Mouse (Mus musculus) layer of hippocampus, adult 9-10 months (tissue): ENCODE results near the gene Crcp.

Experiments
- DNase-seq: peaks from one replicate; pipeline ENCODE4 v3.0.0; 2022; ENCODE audit warnings: low spot score

Gene Crcp

DNA sequence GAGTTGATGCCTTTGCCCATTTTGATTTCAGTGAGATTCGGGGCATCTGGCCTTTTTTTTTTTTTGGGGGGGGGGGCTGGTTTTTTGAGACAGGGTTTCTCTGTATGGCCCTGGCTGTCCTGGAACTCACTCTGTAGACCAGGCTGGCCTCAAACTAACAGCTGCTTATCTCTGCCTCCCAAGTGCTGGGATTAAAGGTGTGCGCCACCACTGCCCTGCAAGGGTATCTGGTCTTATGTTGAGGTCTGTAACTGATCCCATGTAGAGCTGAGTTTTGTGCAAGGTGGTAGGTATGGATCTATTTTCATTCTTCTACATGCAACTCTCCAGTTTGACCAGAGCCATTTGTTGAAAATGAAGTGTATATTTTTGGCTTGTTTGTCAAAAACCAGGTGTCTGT is 27.2 kb downstream of the Crcp start:
- no peak for DNase-seq

DNA sequence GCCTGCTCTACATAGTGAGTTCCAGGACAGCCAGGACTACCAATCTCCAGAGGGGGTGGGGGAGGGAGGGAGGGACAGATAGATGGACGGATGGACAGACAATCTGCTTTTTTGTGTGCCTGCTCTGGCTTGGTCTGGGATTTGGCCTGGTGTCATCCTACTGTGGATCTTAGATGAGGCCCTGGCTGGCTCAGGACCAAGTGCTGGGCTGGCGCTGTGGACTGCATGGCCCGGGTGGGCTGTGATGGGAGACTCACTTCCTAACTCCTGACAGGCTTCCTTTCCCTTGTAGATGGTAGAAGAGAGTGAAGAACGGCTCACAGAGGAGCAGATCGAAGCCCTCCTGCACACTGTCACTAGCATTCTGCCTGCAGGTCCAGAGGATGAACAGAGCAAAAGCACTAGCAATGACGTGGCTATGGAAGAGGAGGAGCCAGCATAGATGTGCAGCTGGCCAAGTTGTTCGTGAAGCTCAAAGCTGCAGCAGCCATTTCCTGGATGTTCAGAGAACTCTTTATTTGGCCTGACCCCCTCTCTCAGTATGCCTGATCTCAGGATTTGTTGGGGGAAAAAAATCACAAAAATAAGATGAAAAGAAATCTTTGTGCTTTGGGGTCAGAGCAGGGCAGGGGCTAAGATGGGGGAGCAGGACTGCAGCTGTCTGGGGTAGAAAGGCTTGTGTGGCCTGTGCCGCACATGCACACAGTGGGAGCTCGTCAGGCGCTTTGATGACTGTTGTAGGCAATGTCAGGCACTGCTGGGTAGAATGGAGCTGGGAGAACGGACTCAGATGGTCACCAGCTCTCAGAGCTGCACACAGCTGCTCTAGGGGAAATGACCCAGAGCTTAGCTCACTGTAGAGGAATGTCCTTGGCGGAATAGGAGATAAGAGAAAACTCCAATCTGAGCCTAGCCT is 30.6 kb downstream of the Crcp start:
- no peak for DNase-seq

DNA sequence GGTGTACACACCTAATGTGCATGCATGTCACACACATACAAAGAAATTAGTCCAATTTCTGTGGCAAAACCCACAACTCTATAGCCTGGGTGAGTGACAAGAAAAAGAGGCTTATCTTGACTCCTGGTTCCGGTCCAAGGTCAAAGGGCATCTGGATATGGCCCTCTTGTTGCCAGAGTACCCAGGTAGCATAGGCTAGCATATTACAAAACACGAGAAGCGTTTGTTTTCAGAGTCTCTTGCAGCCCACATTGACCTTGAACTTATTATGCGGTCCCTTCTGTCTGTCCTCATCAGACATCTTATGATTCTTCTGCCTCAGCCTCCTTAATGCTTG is 31.2 kb downstream of the Crcp start:
- DNase-seq = no peak

DNA sequence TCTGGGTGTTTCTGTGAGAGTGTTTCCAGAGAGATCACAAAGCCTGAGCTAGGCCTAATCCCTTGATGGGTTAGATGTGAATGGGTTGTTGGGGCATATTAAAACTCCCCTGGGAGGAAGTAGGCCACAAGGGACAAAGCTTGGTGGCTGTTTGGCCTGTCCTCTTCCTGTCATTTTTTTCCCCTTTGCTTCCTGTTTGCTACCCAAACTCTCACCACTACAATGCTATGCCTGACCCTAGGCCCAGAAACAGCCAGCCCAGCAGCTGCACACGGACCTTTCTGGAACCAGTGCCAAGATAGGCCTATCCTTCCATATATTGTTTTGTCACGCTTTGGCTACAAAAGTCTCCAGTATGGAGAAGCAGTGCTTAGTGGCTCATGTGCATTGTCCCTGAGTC is 33.0 kb downstream of the Crcp start:
- DNase-seq = no peak

DNA sequence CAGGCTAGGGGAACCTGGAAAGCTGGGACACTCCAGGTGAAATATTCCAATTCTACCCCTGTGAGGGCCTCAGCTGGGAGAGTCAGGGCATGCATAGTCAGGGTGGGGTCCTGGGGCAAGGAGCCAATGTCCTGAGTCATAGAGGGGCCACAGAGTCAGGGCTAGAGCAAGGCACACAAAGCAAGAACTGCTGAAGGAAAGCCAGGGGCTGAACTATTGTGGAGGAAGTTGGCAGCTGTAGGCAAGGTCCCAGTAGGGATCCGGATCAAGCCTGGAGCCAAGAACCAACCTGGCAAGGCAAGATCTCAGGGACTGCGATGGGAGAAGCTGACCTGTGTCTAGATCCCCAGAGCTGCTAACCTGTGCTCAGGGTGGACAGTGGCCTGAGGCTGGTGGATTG is 34.7 kb downstream of the Crcp start:
- no peak for DNase-seq

DNA sequence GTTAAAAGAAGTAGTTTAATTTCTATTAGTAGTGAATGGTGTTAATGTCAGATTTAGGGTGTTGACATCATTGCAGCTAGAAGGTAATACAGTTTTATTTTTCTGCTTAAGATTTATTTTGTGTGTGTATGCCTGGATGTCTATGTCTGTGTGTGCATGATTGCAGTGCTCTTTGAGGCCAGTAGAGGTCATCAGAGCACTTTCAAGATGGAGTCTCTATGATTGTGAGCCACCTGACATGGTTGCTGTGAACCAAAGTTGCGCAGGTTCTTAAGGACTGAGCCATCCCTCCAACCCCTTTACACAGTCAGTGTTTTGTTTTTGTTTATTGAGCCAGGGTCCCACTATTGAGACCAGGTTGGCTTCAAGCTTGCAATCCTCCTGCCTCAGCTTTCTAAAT is 36.5 kb downstream of the Crcp start:
- no peak for DNase-seq

DNA sequence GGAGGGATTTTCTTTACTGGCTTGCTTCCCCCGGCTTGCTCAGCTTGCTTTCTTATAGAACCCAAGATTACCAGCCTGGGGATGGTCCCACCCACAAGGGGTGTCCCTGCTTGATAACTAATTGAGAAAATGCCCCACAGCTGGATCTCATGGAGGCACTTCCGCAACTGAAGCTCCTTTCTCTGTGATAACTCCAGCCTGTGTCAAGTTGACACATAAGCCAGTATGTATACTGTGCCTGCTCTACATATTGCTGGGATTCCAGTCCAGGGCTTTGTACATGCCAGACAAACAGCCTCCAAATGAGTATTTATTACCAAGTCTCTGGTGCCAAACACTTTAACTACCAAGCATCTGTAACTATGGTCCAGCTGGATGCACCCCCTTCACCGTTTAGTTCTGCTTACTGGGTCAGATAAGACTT is 38.8 kb downstream of the Crcp start:
- no peak for DNase-seq

DNA sequence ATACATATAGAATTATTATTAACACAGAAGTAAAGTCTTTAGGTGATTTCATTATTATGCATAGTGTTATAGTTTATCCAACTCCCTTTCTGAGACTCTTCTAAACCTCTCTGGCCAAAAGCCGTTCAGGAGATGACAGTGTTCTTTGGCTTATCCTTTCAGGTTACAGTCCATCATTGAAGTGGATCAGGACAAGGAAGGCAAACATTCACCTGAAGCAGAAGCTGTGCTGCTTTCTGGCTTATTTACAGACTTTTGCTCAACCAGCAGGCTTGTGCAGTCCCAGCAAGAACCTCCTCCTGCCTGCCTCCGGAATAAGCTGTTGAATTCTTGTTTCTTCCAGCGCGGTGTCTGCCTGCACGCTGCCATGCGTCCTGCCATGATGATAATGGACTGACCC is 43.9 kb downstream of the Crcp start, which contains the start of gene Tpst1:
Tpst1 (plus strand) TSS at position 301 of the 400 bp plus-strand sequence.
- no peak for DNase-seq

DNA sequence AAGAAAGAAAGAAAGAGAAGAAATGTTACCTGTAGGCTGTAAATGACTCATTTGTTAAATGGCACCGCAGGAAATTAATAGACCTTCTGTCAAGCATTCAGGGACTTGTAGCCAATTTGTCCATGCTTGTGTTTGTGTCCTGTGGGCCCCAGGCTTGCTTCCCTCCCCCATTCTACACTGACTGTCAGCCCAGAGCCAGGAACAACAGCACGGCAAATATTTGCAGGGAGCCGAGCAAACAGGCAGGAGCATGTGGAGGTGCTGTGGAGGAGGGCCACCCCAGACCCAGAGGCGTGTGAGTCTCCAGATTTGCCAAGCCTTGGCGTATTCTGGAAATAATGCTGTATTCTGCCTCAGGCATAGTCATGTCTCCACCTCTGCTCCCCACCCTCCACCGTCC is 45.4 kb downstream of the Crcp start:
- DNase-seq = no peak

DNA sequence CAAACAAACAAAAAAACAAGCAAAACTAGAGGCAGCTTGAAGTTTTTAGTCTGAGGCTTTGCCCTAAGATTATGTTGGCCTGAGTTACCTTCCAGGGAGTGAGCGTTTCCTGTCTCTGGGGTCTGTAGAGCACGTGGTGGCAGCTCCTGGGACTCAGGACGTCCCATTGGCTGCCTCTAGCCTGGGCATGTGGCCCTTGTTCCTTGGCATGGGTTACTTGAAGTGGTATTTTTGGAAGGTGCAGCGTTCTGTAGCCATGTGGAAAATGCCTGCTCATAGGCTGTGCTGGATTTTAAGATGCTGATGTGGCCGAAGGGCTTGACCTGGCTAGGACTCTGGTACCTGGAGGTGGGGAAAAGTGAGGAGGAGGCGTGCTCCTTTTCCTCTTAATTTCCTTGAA is 47.3 kb downstream of the Crcp start:
- DNase-seq = no peak

DNA sequence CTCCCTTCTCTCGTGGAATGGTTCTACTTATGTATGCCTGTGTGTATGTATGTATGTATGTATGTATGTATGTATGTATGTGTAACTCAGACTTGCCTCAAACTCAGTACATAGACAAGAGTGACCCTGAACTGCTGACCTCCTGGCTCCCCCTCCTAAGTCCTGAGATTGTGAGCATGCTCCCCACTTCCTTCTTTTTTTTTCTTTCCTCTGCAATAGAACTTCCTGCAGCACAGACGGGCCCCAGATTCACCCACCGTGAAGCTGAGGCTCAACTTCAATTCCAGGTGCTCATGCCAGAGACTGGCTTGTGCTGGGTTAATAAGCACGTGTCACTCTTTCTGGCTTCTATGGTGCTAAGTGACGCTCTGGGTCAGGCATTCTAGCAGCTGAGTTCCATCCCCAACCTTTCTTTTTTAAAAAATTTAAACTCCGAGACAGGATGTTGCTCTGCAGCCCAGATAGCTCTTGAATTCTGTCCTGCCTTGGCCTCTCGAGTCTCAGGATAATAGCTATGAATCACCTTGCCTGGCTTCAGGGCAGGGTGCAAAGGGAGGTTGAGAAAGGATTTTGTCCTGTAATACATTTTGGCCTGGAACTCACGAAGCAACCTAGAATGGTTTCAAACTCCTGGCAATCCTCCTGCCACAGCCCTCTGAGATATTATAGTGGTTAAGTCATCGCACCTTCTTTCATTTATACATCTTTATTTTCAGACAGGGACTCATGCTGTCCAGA is 49.2 kb downstream of the Crcp start:
- DNase-seq = no peak

DNA sequence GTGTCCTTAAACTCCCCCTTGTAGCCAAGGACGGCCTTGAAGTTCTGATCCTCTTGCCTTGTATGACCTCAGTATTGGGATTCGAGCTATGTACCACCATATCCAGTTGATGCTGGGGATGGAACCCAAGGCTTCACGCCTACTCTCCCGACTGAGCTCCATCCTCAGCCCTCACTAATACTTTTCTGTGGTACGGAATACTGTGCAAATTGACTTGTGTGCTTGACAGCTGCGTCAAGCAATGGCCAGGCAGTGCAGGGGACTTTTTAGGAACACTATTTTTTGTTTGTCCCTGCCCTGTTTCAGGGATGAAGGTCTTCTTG is 49.7 kb downstream of the Crcp start:
- DNase-seq = no peak

DNA sequence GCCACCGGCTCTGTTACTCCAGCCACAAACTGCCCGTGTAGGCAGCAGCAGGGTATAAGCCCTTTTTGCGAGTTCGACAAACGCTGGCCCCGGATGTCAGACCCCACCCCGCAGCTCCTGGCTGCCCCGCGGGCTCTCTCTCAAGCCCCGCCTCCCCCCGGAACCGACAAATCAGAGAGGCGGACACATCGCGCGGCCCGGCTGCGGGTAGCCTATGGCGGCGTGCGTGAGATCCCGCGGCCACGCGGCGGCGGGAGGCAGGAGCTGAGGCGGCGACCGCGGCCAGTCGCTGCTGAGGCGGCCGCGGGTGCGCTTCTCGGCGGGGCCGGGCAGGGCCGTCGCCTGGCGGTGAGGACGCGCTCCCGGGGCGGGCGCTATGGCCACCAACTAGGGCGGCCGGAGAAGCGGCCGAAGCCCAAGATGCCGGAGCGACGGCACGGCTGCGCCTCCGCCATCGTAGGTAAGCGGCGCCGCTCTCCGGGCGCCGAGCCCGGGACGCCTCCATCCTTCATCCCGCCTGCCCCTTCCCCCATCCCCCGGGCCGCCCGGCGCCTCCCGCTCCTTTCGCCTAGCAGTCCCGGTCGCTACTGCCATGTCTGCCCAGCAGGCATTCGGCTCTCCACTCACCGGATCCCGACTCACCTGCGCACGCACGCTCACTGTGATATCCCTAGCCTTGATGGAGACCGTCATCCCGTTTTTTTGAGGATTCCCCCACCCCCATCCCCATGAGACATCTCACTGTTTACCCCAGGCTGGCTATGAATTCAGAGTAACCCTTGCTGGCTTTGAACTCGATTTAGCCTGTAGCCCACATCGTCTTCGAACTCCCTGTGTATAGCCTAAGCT is 50.3 kb downstream of the Crcp start:
- peak; percentile 82 for DNase-seq

DNA sequence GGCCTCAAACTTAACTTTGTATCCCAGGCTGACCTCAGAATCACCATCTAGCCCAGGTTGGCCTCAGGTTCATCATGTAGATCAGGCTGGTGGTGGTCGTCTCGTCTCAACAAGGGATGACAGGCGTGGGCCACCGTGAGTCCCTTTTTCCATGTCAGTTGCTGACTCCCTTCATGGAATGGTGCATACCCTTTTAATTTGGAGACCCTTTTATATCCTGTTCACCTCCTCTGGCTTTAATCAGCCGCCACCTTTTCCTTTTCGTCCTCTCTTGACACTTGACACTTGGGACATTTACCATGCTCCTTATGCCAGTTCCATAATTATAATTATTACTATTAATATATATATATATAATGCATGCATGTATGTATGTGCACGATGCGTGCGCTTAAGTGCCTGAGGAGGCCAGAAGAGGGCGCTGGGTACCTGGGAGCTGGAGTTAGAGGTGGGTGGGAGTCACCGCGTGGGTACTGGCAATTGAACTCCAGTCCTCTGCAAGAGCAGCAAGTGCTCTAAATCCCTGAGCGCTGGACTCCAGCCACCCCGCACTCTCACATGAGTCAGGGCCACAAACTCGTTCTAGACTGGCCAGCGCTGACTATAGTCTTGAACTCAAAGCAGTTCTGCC is 51.1 kb downstream of the Crcp start:
- DNase-seq = no peak

DNA sequence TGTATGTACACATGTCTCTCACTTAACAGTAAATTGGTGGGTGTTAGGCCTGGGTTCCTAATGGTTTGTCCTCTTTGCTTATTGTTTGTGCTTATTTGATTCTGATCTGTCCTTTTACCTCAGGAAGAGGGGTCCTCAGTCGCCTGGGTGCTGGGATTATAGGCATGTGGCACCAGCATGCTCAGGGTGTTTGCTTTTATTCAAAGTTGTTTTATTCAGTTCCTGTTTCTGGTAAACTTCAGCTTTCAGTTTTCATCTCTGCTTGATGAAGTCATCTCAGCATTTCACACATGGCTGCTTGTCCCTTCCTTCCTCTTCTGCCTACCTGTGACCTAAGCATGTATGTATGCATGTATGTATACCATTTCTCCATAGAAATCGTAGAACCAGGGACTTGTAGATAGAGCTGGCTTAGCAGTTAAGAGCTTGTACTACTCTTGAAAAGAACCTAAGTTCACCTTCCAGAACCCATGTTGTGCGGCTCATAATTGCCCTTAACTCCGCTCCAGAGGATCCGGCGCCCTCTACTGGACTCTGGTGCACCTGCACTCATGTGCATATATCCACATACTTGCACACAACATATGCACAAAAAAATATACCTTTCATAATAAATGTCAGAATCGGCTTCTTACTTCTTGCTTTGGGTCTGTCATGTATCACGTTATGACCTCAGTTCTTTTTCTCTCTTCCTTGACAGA is 52.2 kb downstream of the Crcp start:
- DNase-seq = no peak

DNA sequence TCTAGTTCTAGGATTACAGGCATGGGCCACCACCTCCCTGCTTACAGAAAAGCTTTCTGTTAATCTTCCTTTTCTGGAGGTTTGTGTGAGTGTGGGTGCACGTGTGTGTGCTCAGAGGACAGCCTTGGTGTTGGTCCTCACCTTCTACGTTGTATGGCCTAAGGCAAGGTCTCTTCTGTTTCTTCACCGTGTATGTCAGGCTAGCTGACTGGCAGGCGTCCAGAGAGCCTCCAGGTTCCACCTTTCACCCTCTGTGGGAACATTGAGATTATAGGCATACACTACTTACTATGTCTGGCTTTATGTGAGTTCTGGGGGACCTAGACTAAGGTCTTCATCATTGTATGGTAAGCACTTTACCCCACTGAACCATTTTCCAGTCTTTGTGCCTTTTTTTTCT is 53.3 kb downstream of the Crcp start:
- DNase-seq = no peak

DNA sequence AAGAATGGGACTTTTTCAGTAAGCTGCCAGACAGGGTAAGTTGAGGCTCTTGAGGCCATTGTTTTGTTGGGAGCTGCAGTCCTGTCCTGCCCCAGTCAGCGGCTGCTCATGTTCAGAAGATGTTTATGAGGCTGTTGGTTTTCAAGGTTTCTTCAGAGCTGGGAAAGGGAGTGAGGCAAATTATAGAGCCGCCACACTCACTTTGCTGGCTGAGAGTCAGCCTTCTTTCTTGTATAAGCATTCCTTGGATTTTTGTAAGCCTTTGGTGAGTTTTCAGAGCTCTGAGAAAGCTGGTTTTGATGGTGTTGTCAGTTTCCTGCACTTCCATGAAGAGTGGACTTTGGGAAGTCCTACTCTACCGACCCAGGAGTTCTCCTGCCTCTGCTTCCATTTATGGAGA is 55.2 kb downstream of the Crcp start:
- DNase-seq = no peak

DNA sequence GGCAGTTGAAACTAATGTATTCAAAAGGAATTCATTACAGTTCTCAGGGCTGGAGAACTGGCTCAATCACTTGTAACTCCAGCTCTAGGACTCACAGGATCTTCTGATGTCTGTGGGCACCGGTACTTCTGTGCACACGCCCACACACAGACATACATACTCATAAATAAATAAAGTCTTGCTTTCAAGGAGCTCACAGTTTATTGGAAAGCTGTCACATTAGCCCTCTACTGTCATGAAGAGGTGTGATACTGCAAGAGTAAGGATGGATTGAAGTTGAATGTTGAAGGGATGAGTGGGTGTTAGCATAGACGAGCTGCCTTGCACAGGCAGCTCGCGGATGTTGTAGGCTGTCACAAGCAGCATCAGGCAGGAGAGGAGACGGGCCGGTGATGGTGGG is 58.9 kb downstream of the Crcp start:
- DNase-seq = no peak

DNA sequence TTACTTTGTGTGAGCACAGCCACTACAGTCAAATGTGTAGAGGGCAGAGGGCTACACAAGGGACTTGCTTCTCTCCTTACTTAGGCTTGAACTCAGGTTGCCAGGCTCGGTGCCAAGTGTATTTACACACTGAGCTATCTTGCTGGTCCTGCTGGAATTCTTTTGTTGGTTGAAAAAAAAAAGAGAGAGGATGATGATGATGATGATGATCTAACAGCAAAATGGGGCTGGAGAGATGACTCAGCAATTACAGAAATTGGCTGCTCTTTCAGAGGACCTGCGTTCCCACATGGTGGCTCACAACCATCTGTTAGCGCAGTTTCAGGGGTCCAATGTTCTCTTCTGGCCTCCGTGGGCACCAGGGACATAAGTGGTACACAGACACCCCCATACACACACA is 59.5 kb downstream of the Crcp start:
- no peak for DNase-seq

DNA sequence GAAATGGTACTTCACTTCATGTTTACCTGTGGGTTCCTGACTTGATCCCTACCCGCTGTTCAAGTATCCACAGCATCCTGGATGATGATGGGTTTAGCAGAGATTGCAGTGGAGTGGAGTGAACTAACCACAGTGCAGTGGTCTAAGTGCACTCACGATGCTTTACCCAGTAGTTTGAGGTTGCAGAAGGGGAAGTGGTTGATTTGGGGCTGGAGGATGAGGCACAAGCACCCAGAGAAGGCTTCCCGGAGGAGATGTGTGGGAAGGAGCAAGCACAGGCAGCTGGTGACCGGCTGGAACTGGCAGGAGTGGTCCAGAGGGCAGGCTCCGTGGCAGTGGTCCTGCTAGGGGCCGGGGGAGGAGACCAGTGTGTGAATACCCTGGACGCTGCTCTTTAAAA is 60.1 kb downstream of the Crcp start:
- DNase-seq = no peak

DNA sequence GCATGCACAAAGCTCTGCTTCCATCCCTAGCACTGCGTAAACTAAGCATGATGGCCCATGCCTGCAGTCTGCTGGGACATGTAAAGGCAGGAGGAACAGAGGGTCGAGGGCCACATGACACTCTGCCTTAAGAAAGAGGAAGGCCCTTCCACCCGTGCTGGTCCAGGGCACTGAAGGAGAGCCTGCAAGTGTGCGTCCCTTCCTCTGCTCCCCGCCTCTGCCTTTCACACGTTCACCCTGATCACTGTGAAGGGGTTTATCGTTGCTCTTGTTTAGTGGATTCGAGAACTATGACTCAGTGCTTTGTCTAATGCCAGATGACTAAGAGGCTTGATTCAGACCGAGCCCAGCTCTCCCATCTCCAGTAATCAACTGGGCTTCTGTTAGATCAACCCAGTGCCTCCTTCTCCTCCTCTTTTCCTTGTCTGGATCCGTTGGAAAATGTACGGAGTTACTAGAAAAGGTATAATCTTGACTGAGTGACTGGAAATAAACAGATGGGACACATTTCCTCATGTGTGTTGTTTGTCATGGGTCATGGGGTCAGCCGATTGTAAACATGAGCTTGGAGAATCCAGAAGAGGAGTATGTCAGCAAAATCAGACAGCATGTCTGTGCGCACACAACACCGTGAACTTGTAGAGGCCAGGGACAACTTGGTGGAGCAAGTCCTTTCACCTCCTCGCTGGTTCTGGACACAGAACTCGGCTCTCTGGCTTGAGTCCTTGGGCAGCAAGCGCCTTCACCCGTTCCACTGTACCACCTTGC is 60.7 kb downstream of the Crcp start:
- peak; percentile 48 for DNase-seq
